Mouse (Mus musculus) liver, embryonic 16.5 days (tissue): ENCODE data around the gene Crat. TPM values are rescaled to one million over a fixed set of nuclear protein-coding genes. Genes with fewer than 3 reads are reported as not detected.

Experiments
- ATAC-seq: fragments of 200-750 bp; cut with Nextera tagmentation; 2 replicates; pipeline ENCODE4 v1.8.0; 2017; ENCODE audit warnings: low read depth, mild to moderate bottlenecking, moderate number of reproducible peaks, moderate library complexity
- H3K27ac ChIP-seq: fragments of 300-500 bp; sonication (generic); 2 replicates; pipeline ENCODE4 v1.5.1; 2014; ENCODE audit warnings: mild to moderate bottlenecking, low read length
- H3K27me3 ChIP-seq: fragments of 300-500 bp; sonication (generic); 2 replicates; pipeline ENCODE4 v1.6.1; 2014; ENCODE audit warnings: low read depth, low read length, mixed read lengths; ENCODE audit not compliant: control insufficient read depth, insufficient read depth
- H3K36me3 ChIP-seq: fragments of 300-500 bp; sonication (generic); 2 replicates; pipeline ENCODE4 v1.6.1; 2014; ENCODE audit warnings: mild to moderate bottlenecking; ENCODE audit not compliant: control insufficient read depth, insufficient read depth
- H3K4me1 ChIP-seq: fragments of 300-500 bp; sonication (generic); 2 replicates; pipeline ENCODE4 v1.6.1; 2014; ENCODE audit warnings: low read depth, low read length, mixed read lengths; ENCODE audit not compliant: control insufficient read depth
- H3K4me2 ChIP-seq: fragments of 300-500 bp; sonication (generic); 2 replicates; pipeline ENCODE4 v1.6.1; 2014; ENCODE audit warnings: low read depth, low read length, mixed read lengths
- H3K4me3 ChIP-seq: fragments of 300-500 bp; sonication (generic); 2 replicates; pipeline ENCODE4 v1.5.1; 2014; ENCODE audit warnings: low read depth, mild to moderate bottlenecking, low read length
- H3K9ac ChIP-seq: fragments of 300-500 bp; sonication (generic); 2 replicates; pipeline ENCODE4 v1.6.1; 2014; ENCODE audit warnings: low read depth, low read length
- H3K9me3 ChIP-seq: fragments of 300-500 bp; sonication (generic); replicated peaks from 2 replicates; pipeline ENCODE4 v1.6.1; 2016; ENCODE audit warnings: low read length; ENCODE audit not compliant: control insufficient read depth
- WGBS: fragments of 180-500 bp; shearing (Covaris S2); extraction: QIAGEN DNeasy Blood & Tissue Kit; methylation state at CpG from one replicate; pipeline ENCODE4 v1.1.7; 2014; ENCODE audit not compliant: insufficient replicate concordance; 5-methylcytosine and 5-hydroxymethylcytosine counted together
- polyA plus RNA-seq: library from polyadenylated mRNA; unstranded; fragments of >200 nt; fragmentation: Nextera tagmentation; extraction: Ambion mirVana; gene quantifications from 2 replicates; pipeline ENCODE4 v1.2.1, GENCODE M21; 2015

Crat gene
- polyA plus RNA-seq, 1 experiment from 2014 or later = 31.3 TPM

DNA sequence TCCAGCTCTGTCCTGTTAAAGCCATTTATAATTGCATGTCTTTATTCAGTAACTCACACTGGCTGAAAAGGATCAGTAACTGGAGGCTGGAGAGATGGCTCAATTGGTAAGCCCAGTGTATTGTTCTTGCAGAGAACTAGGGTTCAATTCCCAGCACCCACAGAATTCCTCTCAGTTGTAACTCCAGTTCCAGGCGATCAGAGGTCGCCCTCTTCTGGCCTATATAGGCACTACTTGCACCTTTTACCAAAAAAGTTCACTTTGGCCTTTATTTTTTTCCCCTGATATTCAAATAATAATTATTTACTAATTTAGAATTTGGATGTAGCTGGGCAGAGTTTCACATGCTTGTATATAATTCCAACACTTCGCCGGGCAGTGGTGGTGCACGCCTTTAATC, 52.7 kb downstream of the Crat start:
- Histone ChIP-seq H3K4me1 (peaks cover 29% of the 10 kb centered on the region), H3K36me3 (no peaks in the 10 kb centered on the region), H3K9ac (no peak overlapping the region), H3K27me3 (no peaks in the 10 kb centered on the region), H3K4me3 (no peak overlapping the region), H3K9me3 (no peaks in the 10 kb centered on the region), H3K27ac (no peak overlapping the region), H3K4me2 (no peak overlapping the region)
- 74% methylated on average over 5 of the region's 5 CpGs for WGBS
- no peak for ATAC-seq

DNA sequence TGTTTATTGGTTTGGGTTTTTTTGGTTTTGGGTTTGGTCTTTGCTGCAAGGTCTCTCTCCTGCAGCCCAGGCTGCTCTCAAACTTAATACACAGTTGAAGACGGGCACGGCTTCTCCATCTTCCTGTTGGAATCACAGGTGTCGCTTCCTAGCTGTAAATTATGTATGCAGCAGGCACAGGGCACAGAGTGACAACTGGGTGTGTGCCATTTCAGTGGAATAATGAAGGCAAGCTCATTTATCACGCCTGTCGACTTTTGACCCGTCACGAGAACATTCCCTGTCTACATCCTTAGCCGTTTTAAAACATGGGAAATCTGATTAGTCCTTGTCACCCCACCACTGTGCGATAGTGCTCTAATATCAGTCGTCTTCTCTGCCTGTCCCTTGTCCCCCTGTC, 55.0 kb downstream of the Crat start:
- Histone ChIP-seq H3K4me2 (no peak overlapping the region), H3K27me3 (no peaks in the 10 kb centered on the region), H3K36me3 (no peaks in the 10 kb centered on the region), H3K4me3 (no peak overlapping the region), H3K9ac (no peak overlapping the region), H3K27ac (no peak overlapping the region), H3K4me1 (peaks cover 34% of the 10 kb centered on the region), H3K9me3 (no peaks in the 10 kb centered on the region)
- no peak for ATAC-seq
- WGBS = 72% methylated on average over 10 of the region's 10 CpGs

DNA sequence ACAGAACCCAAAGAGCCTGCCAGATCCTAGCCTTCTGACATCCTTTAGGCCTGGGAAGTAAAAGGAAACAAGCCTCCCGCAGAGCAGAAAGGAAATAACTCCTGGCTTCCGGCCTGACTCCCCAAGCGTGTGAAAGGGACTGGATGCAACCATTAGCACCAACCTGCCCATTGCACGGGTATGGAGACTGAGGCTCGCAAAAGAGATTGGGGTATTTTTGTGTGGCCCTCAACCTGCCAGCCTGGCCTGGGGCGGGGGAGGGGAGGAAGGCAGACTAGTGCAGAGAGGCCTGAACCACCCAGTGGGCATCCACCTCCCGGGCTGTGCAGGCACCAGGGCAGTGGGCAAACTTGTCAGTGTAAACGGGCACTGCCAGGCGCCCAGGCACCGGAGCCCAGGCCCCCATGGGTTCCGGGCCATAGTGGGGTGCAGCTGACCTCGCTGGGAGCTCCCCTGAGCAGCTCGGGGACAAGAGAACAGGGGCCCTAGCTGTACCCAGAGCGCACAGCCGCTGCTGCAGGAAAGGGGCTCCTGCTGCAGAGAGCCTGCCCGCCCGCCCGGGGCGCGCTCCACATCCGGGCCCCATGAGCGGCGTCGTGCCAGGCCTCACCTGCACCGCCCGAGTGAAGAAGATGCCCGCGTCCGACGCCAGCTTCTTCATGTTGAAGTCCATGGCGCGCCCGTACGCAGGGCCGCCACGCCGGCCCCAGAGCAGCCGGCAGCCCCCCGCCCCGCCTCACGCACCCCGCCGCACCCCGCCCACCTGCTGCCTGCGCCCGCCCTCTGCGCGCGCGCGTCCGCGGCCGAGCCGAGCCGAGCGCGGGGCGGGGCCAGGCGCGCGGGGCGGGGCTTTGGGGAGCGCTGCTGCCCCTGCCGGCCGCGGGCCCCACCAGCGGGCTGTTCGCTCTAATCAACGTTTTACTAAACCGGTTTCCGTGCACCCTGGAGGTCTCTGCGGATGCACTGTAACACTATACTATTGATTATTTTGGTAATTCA, 56.8 kb downstream of the Crat start, which contains the start of gene Sh3glb2:
Sh3glb2 (minus strand) TSS at position 805 of the 999 bp plus-strand sequence.
- ATAC-seq = peak; percentile 62
- 2% methylated on average over 58 of the region's 73 CpGs for WGBS
- H3K4me1 ChIP-seq = peaks cover 22% of the 10 kb centered on the region

DNA sequence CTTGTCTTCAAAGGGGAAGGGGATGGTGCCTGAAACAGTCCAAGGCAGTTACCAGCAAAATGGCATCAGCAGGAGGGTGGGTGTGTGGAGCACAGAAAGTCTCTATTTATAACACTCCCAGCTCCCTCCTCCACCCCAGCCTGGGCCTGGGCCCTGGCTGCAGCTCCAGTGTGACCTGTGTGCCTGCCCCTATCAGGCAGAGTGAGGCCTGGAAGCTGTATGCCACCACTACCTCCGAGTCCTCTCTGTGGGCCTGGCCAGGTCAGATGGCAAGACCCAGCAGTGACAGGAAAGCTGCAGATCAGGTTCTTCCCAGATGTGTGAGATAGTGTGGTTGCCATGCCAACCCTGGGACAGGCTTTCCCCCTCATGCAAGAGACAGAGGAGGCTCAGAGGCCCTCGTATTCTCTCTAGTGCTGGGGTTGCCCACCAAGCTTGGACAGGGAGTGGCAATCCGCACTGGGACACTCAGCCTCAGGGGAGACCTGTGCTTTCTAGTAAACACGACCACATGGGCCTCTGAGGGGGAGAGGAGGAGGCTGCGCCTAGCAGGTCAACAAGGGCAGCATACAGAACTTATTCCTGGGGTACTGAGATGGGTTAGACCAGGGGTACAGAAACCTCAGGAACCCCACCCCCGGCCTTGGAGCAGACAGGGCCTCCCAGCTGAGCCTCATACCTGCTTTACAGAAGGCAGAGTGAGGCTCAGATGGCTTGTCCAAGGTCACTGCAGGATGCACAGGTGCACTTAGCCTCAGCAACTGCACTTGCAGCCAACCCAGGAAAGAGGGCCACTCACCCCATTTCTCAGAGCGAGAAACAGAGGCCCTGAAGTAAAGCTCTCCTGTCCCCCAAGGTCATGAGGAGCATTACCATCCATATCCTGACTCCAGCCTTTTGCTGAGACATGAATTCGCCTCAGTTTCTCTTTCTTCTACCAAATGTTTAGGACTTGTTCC, 57.8 kb downstream of the Crat start:
- Histone ChIP-seq H3K4me3 (peak overlapping the region; percentile 82), H3K27ac (no peak overlapping the region), H3K4me2 (peak overlapping the region; percentile 96), H3K9ac (peak overlapping the region; percentile 6; the same call in 1 of the 2 replicates), H3K36me3 (no peaks in the 10 kb centered on the region), H3K4me1 (peaks cover 22% of the 10 kb centered on the region), H3K9me3 (no peaks in the 10 kb centered on the region), H3K27me3 (no peaks in the 10 kb centered on the region)
- ATAC-seq = no peak
- 47% methylated on average over 8 of the region's 8 CpGs for WGBS

More for the DNA sequence above, 56.8 kb downstream of the Crat start, which contains the start of gene Sh3glb2:
- Histone ChIP-seq H3K9ac (peak within 1 kb of the TSS; percentile 82), H3K27ac (no peak within 1 kb of the TSS), H3K4me2 (peak within 1 kb of the TSS; percentile 96), H3K9me3 (no peaks in the 10 kb centered on the region), H3K36me3 (no peaks in the 10 kb centered on the region), H3K27me3 (no peaks in the 10 kb centered on the region), H3K4me3 (peak within 1 kb of the TSS; percentile 82)

DNA sequence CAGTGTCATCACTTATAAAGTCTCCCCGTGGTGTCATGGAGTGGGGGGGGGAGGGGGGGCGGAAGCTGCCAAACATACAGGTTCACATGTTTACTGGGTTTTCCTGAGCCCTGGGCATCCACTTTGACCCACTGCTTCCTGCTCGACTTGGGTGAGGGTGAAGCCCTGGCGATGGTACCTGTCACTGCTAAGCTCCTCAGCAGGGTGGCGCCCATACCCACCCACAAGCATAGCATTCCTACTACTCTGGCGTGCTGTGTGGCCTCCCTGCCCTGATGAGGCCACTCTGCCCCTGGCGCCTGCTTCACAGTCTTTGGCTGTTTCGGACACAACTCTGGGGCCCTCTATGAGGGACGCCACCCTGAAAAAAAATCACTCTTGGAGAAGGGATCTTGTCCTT, 58.7 kb downstream of the Crat start:
- Histone ChIP-seq H3K36me3 (no peaks in the 10 kb centered on the region), H3K9me3 (no peaks in the 10 kb centered on the region), H3K9ac (no peak overlapping the region), H3K27ac (no peak overlapping the region), H3K4me3 (no peak overlapping the region), H3K4me2 (no peak overlapping the region), H3K4me1 (peaks cover 22% of the 10 kb centered on the region), H3K27me3 (no peaks in the 10 kb centered on the region)
- 63% methylated on average over 9 of the region's 9 CpGs for WGBS
- ATAC-seq = no peak

DNA sequence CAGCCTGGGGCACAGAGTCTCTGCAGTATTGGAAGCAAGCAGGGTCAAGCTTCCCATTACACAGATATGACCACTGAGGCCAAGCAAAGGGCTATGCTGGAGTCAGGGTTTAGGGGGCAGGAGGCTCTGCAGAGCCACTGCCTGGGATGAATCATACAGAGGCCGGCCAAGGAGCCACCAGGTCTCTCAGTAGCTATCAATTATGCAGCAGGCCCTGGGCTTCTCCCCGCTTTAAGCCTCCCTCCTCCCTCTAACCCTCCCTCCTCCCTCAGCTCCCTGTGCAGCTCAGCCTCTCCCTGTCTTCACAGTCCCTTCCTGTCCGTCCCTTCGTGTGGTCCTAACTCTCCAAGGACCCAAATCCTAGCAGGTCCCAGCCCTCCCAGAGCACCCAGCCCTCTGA, 59.3 kb downstream of the Crat start:
- Histone ChIP-seq H3K36me3 (no peaks in the 10 kb centered on the region), H3K9ac (no peak overlapping the region), H3K9me3 (no peaks in the 10 kb centered on the region), H3K27ac (no peak overlapping the region), H3K4me1 (peaks cover 22% of the 10 kb centered on the region), H3K4me2 (no peak overlapping the region), H3K4me3 (no peak overlapping the region), H3K27me3 (no peaks in the 10 kb centered on the region)
- WGBS = 59% methylated on average over 4 of the region's 4 CpGs
- ATAC-seq = no peak

DNA sequence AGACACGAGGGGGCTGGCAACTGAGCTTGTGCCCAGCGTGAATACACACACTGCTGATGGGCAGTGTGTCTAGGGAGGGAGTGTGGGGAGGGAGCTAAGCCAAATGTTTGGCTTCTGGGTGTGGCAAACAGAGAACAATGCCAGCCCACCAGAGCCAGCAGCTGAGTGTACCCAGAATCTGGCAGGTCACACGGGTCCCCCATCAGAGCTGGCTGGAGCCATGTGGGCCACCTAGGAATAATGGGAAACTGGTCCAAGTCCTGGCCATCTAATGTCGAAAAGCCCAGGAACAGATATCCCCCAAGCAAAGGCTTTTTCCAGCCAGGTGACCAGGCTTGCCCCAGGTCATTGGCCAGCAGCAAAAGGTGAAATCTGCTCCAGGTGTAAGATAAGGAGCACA, 59.8 kb downstream of the Crat start:
- Histone ChIP-seq H3K36me3 (no peaks in the 10 kb centered on the region), H3K4me2 (no peak overlapping the region), H3K27me3 (no peaks in the 10 kb centered on the region), H3K9ac (no peak overlapping the region), H3K4me3 (no peak overlapping the region), H3K27ac (no peak overlapping the region), H3K9me3 (no peaks in the 10 kb centered on the region), H3K4me1 (peaks cover 22% of the 10 kb centered on the region)
- WGBS = 44% methylated on average over 4 of the region's 4 CpGs
- ATAC-seq = no peak

DNA sequence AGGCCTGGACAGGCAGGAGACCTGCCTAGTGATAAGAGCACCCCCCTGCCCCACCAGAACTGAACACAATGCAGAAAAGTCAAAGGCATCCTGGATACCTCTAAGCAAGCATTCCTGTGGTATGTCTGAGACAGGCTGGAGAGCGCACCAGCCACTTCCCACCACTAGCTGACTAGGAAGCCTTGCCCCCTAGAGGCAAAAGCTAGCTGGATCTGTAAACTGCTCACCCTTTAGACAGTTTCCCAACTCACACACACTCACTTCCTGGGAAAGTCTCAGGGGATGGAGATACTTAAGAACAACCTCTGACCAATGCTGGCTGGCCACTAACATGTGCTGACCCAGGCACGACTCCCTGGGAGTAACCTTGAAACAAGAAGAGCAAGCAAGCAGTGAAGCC, 64.5 kb downstream of the Crat start:
- Histone ChIP-seq H3K4me3 (no peak overlapping the region), H3K27ac (no peak overlapping the region), H3K36me3 (no peaks in the 10 kb centered on the region), H3K9ac (no peak overlapping the region), H3K9me3 (no peaks in the 10 kb centered on the region), H3K4me1 (no peaks in the 10 kb centered on the region), H3K27me3 (no peaks in the 10 kb centered on the region), H3K4me2 (no peak overlapping the region)
- ATAC-seq = no peak
- WGBS = 82% methylated on average over 2 of the region's 2 CpGs
